Mouse (Mus musculus) ovary, adult 18-20 months (tissue): ENCODE data around the gene Gale.
"Not testable (repeated sequence)": the region's sequence is repeated elsewhere in the genome, so short reads cannot be mapped to it uniquely, and the experiment has no call there.

ENCODE experiments used
- DNase-seq: peaks from one replicate; pipeline ENCODE4 v3.0.0; 2022; ENCODE audit warnings: low spot score, mixed read lengths

Gene Gale

GRCm38 (mm10) chr4:135970585-135970984 lies 7.1 kb downstream of the Gale start:
- no peak for DNase-seq

GRCm38 (mm10) chr4:135971805-135972555 lies 8.5 kb downstream of the Gale start:
- no peak for DNase-seq

GRCm38 (mm10) chr4:135972556-135972906 lies 9.0 kb downstream of the Gale start, which contains the start of gene Lypla2:
Gene Lypla2 (minus strand): TSS chr4:135972626.
- peak; percentile 81 for DNase-seq

- DNase-seq, result no peak
Measured at GRCm38 (mm10) chr4:135972911-135973811, 9.6 kb downstream of the Gale start.

GRCm38 (mm10) chr4:135976146-135976545 lies 12.6 kb downstream of the Gale start:
- no peak for DNase-seq

GRCm38 (mm10) chr4:135980223-135980622 lies 16.7 kb downstream of the Gale start:
- not testable (repeated sequence) for DNase-seq

- no peak for DNase-seq
Measured at GRCm38 (mm10) chr4:135981524-135982063, 18.1 kb downstream of the Gale start.

- no peak for DNase-seq
Measured at GRCm38 (mm10) chr4:135984556-135984955, 21.0 kb downstream of the Gale start.

GRCm38 (mm10) chr4:135985193-135985592 lies 21.7 kb downstream of the Gale start:
- DNase-seq, result no peak

- no peak for DNase-seq
Measured at GRCm38 (mm10) chr4:135985769-135986168, 22.2 kb downstream of the Gale start.

GRCm38 (mm10) chr4:135986301-135986942 lies 22.9 kb downstream of the Gale start:
- no peak for DNase-seq

GRCm38 (mm10) chr4:135986943-135987710 lies 23.6 kb downstream of the Gale start, which contains the start of gene Pithd1:
Gene Pithd1 (minus strand): TSS chr4:135987264.
- peak; percentile 84 for DNase-seq

- DNase-seq, result no peak
Measured at GRCm38 (mm10) chr4:135987714-135988113, 24.2 kb downstream of the Gale start.

- no peak for DNase-seq
Measured at GRCm38 (mm10) chr4:135993941-135994340, 30.4 kb downstream of the Gale start.

- DNase-seq, result no peak
Measured at GRCm38 (mm10) chr4:135995118-135995517, 31.6 kb downstream of the Gale start.

- no peak for DNase-seq
Measured at GRCm38 (mm10) chr4:136004107-136004675, 40.7 kb downstream of the Gale start.

- DNase-seq, result no peak
Measured at GRCm38 (mm10) chr4:136004921-136005320, 41.4 kb downstream of the Gale start.

- no peak for DNase-seq
Measured at GRCm38 (mm10) chr4:136006821-136007220, 43.3 kb downstream of the Gale start.

- DNase-seq, result no peak
Measured at GRCm38 (mm10) chr4:136008782-136009447, 45.4 kb downstream of the Gale start.

- no peak for DNase-seq
Measured at GRCm38 (mm10) chr4:136010586-136010985, 47.1 kb downstream of the Gale start.
